ENCODE assay signal across 8 mouse cellular contexts in the genomic region with DNA sequence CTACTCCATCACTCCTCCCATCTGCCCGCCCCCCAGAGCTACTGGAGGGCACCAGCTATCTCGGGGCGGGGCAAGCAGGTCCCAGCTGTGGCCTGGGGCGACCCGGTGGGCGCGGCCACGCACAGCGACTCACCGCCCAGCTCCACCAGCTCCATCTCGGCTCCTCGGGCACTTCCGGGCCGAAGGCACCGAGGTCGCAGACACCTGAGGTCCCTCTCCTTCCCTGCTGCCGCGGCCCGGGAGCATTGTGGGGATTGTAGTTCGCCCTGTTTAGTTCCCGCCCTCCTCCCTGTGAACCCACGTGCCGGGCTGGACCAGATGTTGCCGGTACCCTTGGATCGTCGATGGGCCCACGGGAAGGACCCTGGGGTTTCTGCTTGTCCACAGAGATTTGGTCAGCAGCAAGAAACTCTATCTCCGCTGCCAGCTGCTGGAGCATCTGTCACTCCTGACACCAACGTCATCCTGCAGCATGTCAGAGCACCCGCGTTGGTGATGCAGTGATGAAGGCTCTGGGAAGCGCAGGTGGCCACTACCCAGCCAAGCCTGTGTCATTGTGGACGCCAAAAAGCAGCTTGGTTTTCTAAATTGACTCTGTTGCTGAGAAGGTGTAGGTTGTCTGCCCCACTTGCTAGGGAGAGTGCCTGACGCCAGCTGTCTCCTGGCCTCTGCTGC. TPM values are rescaled to one million over a fixed set of nuclear protein-coding genes. Genes with fewer than 3 reads are reported as not detected.
DNase-seq lines count a peak whose midpoint lies in the region; ATAC-seq and TF ChIP-seq lines count a peak whose summit lies in the region.

A gene (minus strand): TSS at position 231 of the 675 bp plus-strand sequence.

- H3K4me3 ChIP-seq in bone marrow macrophage, adult 2 months (ENCODE audit: insufficient read depth, low read length): peak within 1 kb of the TSS; percentile 63
- peak within 1 kb of the TSS; percentile 68 for H3K4me3 ChIP-seq in heart, embryonic 11.5 days (ENCODE audit: low read depth, low read length)
- H3K4me3 ChIP-seq in kidney, embryonic 16.5 days (ENCODE audit: low read length): peak within 1 kb of the TSS; percentile 74

- peak within 1 kb of the TSS; percentile 74 for H3K9ac ChIP-seq in heart, embryonic 11.5 days (ENCODE audit: low read depth, low read length)
- peak within 1 kb of the TSS; percentile 70 for H3K9ac ChIP-seq in kidney, embryonic 16.5 days (replicated peaks; ENCODE audit: low read length)

- no peaks in the 10 kb centered on the region for H3K9me3 ChIP-seq in heart, embryonic 11.5 days (replicated peaks; ENCODE audit: control insufficient read depth, low read length)
- no peaks in the 10 kb centered on the region for H3K9me3 ChIP-seq in kidney, embryonic 16.5 days (ENCODE audit: low read length)

- H3K36me3 ChIP-seq in heart, embryonic 11.5 days (ENCODE audit: control insufficient read depth, insufficient read depth, low read length): 0 out of 2 replicates have a peak, but pooled peaks cover 2% of the 10 kb centered on the region
- peaks cover 3% of the 10 kb centered on the region for H3K36me3 ChIP-seq in kidney, embryonic 16.5 days (ENCODE audit: insufficient read depth, low read length)

- no peak for TF ChIP-seq CTCF in bone marrow macrophage, adult 2 months (IDR thresholded peaks at IDR 0.05; ENCODE audit: low read depth, low read length)

- WGBS in heart, embryonic 11.5 days (ENCODE audit: insufficient replicate concordance): 3% methylated on average over 34 of the region's 34 CpGs
- WGBS in kidney, embryonic 16.5 days: 2% methylated on average over 33 of the region's 34 CpGs

- no peak within 1 kb of the TSS for H3K27ac ChIP-seq in bone marrow macrophage, adult 2 months (ENCODE audit: insufficient read depth, low read depth, low read length)
- H3K27ac ChIP-seq in heart, embryonic 11.5 days (ENCODE audit: low read depth, low read length): peak within 1 kb of the TSS; percentile 72
- H3K27ac ChIP-seq in kidney, embryonic 16.5 days (ENCODE audit: low read length): peak within 1 kb of the TSS; percentile 56

- TF ChIP-seq POLR2A in bone marrow macrophage, adult 2 months (IDR thresholded peaks at IDR 0.05; ENCODE audit: borderline replicate concordance, low read depth, low read length): no peak

- ATAC-seq in erythroblast, adult 5-6 weeks (replicated peaks; ENCODE audit: low FRiP score, poor library complexity, severe bottlenecking): peak; percentile 36
- ATAC-seq in heart, embryonic 11.5 days (replicated peaks; ENCODE audit: insufficient number of reproducible peaks, low FRiP score, low TSS enrichment): peak; percentile 64
- ATAC-seq in kidney, embryonic 16.5 days (ENCODE audit: low FRiP score, low TSS enrichment): peak; percentile 64
- ATAC-seq in monocyte, adult 5-6 weeks (replicated peaks; ENCODE audit: insufficient number of reproducible peaks, low FRiP score, low TSS enrichment, poor library complexity, severe bottlenecking): peak; percentile 54

- H3K27me3 ChIP-seq in heart, embryonic 11.5 days (ENCODE audit: control insufficient read depth, insufficient read depth, low read length): no peaks in the 10 kb centered on the region
- H3K27me3 ChIP-seq in kidney, embryonic 16.5 days (ENCODE audit: insufficient read depth, low read length): no peaks in the 10 kb centered on the region

- peak within 1 kb of the TSS; percentile 83 for H3K4me2 ChIP-seq in heart, embryonic 11.5 days
- peak within 1 kb of the TSS; percentile 75 for H3K4me2 ChIP-seq in kidney, embryonic 16.5 days (replicated peaks; ENCODE audit: low read depth, low read length)

- DNase-seq in B cell, adult 2 months: peak; percentile 85 to 86
- DNase-seq in liver: peak; percentile 89
- peak; percentile 80 to 88 for DNase-seq in spleen, postnatal 4 days (ENCODE audit: low spot score in 2 of 2)

- H3K4me1 ChIP-seq in bone marrow macrophage, adult 2 months (ENCODE audit: control insufficient read depth, insufficient read depth, low read length): peaks cover 16% of the 10 kb centered on the region
- peaks cover 27% of the 10 kb centered on the region for H3K4me1 ChIP-seq in heart, embryonic 11.5 days (ENCODE audit: control insufficient read depth, insufficient read depth, low read length)
- H3K4me1 ChIP-seq in kidney, embryonic 16.5 days (ENCODE audit: insufficient read depth, low read length): peaks cover 33% of the 10 kb centered on the region

RNA-seq across cellular contexts. Expression of the gene that starts here (rescaled TPM):
- polyA plus RNA-seq in bone marrow macrophage, adult 2 months (2012; ENCODE audit: insufficient read depth, insufficient read length, missing spikeins): 7.9 and 12.7 TPM in 2 replicates
- 2.9 and 3.7 TPM in 2 replicates for total RNA-seq in erythroblast, adult 5-6 weeks (2015; ENCODE audit: low replicate concordance)
- 2.0 and 4.3 TPM in 2 replicates for total RNA-seq in erythroblast, adult 5-6 weeks (2017; ENCODE audit: low replicate concordance)
- polyA plus RNA-seq in heart, embryonic 11.5 days (2014; fragmentation: Nextera tagmentation; extraction: Ambion mirVana): 21.5 and 22.6 TPM in 2 replicates
- polyA plus RNA-seq in kidney, embryonic 16.5 days (2015; fragmentation: Nextera tagmentation; extraction: Ambion mirVana): 29.4 and 32.8 TPM in 2 replicates
- 11.8 to 33.4 TPM (median 26.8 TPM) in 3 replicates for total RNA-seq in monocyte, adult 5-6 weeks (2017)
